Mouse (Mus musculus) bone marrow macrophage, adult 2 months (primary cell): ENCODE measurements around the gene Th. TPM values are rescaled to one million over a fixed set of nuclear protein-coding genes. Genes with fewer than 3 reads are reported as not detected.

Source experiments
- H3K27ac ChIP-seq: 2 replicates; pipeline ENCODE4 v1.5.1; 2012; ENCODE audit warnings: low read depth, low read length; ENCODE audit not compliant: insufficient read depth
- H3K4me1 ChIP-seq: 2 replicates; pipeline ENCODE4 v1.6.1; 2012; ENCODE audit warnings: low read length; ENCODE audit not compliant: control insufficient read depth, insufficient read depth
- H3K4me3 ChIP-seq: 2 replicates; pipeline ENCODE4 v1.5.1; 2012; ENCODE audit warnings: mild to moderate bottlenecking, low read length, moderate library complexity; ENCODE audit not compliant: insufficient read depth
- CTCF ChIP-seq: IDR thresholded peaks from 2 replicates; pipeline ENCODE4 v1.5.1; 2012; ENCODE audit warnings: low read depth, mild to moderate bottlenecking, low read length, moderate library complexity
- POLR2A ChIP-seq: IDR thresholded peaks from 2 replicates; pipeline ENCODE4 v1.6.1; 2012; ENCODE audit warnings: mild to moderate bottlenecking, low read depth, low read length, borderline replicate concordance
- polyA plus RNA-seq: library from polyadenylated mRNA; stranded (reverse); fragments of >200 nt; gene quantifications from 2 replicates; pipeline ENCODE4 v1.2.4, GENCODE M21; 2012; ENCODE audit not compliant: missing spikeins, insufficient read depth, insufficient read length

Th gene
- polyA plus RNA-seq: not detected in 2 replicates

- Histone ChIP-seq H3K4me1 (no peaks in the 10 kb centered on the region), H3K4me3 (no peak within 1 kb of the TSS), H3K27ac (no peak within 1 kb of the TSS)
- no peak for TF ChIP-seq POLR2A
- TF ChIP-seq CTCF: no peak
Measured at GRCm38 (mm10) chr7:142931028-142931427, at the start of gene Th. Gene Th (minus strand): TSS chr7:142931128.

GRCm38 (mm10) chr7:142968809-142969511, 38.0 kb upstream of the Th start, which contains the start of gene Ascl2:
Gene Ascl2 (minus strand): TSS chr7:142969264.
- peaks cover 3% of the 10 kb centered on the region; the same call in 1 of the 2 replicates for H3K4me1 ChIP-seq
- TF ChIP-seq POLR2A (no peak), CTCF (no peak)
- peak within 1 kb of the TSS; percentile 53 for H3K4me3 ChIP-seq
- no peak within 1 kb of the TSS for H3K27ac ChIP-seq

GRCm38 (mm10) chr7:142967884-142968808, 37.2 kb upstream of the Th start:
- Histone ChIP-seq H3K4me3 (peak overlapping the region; percentile 53), H3K27ac (peak overlapping the region; percentile 41), H3K4me1 (peaks cover 3% of the 10 kb centered on the region; the same call in 1 of the 2 replicates)
- TF ChIP-seq POLR2A (no peak), CTCF (no peak)

- H3K4me1 ChIP-seq: peaks cover 3% of the 10 kb centered on the region; the same call in 1 of the 2 replicates
- TF ChIP-seq CTCF (no peak), POLR2A (no peak)
- peak overlapping the region; percentile 53 for H3K4me3 ChIP-seq
- H3K27ac ChIP-seq: peak overlapping the region; percentile 41
Measured at GRCm38 (mm10) chr7:142967414-142967883, 36.5 kb upstream of the Th start.

- Histone ChIP-seq H3K4me3 (no peak overlapping the region), H3K4me1 (no peaks in the 10 kb centered on the region; the same call in 1 of the 2 replicates), H3K27ac (no peak overlapping the region)
- TF ChIP-seq POLR2A (no peak), CTCF (no peak)
Measured at GRCm38 (mm10) chr7:142959752-142960151, 28.8 kb upstream of the Th start.

- no peak for TF ChIP-seq POLR2A
- TF ChIP-seq CTCF: no peak
- Histone ChIP-seq H3K4me1 (no peaks in the 10 kb centered on the region; the same call in 1 of the 2 replicates), H3K4me3 (no peak overlapping the region), H3K27ac (no peak overlapping the region)
Measured at GRCm38 (mm10) chr7:142958817-142959216, 27.9 kb upstream of the Th start.

- H3K4me3 ChIP-seq: no peak overlapping the region
- no peak for TF ChIP-seq CTCF
- TF ChIP-seq POLR2A: no peak
- H3K4me1 ChIP-seq: no peaks in the 10 kb centered on the region; the same call in 1 of the 2 replicates
- H3K27ac ChIP-seq: no peak overlapping the region
Measured at GRCm38 (mm10) chr7:142956018-142956417, 25.1 kb upstream of the Th start.

GRCm38 (mm10) chr7:142949568-142949967, 18.6 kb upstream of the Th start:
- TF ChIP-seq CTCF (no peak), POLR2A (no peak)
- Histone ChIP-seq H3K4me1 (peaks cover 6% of the 10 kb centered on the region), H3K27ac (no peak overlapping the region), H3K4me3 (no peak overlapping the region)

GRCm38 (mm10) chr7:142937631-142938030, 6.7 kb upstream of the Th start:
- H3K27ac ChIP-seq: no peak overlapping the region
- H3K4me1 ChIP-seq: no peaks in the 10 kb centered on the region
- H3K4me3 ChIP-seq: no peak overlapping the region
- TF ChIP-seq POLR2A (no peak), CTCF (no peak)
